Mouse (Mus musculus): ENCODE measurements around the gene Mgat4a. TPM values are rescaled to one million over a fixed set of nuclear protein-coding genes. Genes with fewer than 3 reads are reported as not detected.

Mgat4a gene
- total and polyA plus RNA-seq, 3 experiments, result 22.3 to 23.2 (median 22.9) TPM

GRCm38 (mm10) chr1:37399734-37400133, 141.1 kb downstream of the Mgat4a start:
- peaks cover 4 to 13% of the 10 kb centered on the region in 2 experiments; a peak in 3 of 4 replicates for H3K4me1 ChIP-seq (ENCODE audit: control insufficient read depth in 1 of 2, insufficient read depth in 2 of 2)
- H3K4me3 ChIP-seq (replicated peaks in 1 of 3; ENCODE audit: low read depth in 2 of 3, low read length in 2 of 3, poor library complexity in 1 of 3), result no peak overlapping the region
- in situ Hi-C loops (cut with MboI; ENCODE audit: low pct_ligation_motif_present, low pct_unique_long_range_greater_than_20kb, low sequenced_read_pairs), result loop anchor here (5.0 kb wide), 1 partner anchor 127 kb away; no protein-coding TSS in a partner anchor
- H3K9me3 ChIP-seq (replicated peaks; ENCODE audit: low read length), result no peaks in the 10 kb centered on the region
- no peak overlapping the region for H3K27ac ChIP-seq (ENCODE audit: insufficient read depth, low read depth)
- TF ChIP-seq NELFE (IDR thresholded peaks at IDR 0.05; ENCODE audit: low read depth, low read length) (no peak), ZNF384 (IDR thresholded peaks at IDR 0.05; ENCODE audit: low read depth, low read length) (no peak), SMC3 (IDR thresholded peaks at IDR 0.05; ENCODE audit: low read depth, low read length) (no peak)
- no peaks in the 10 kb centered on the region for H3K27me3 ChIP-seq (replicated peaks)
- H3K36me3 ChIP-seq (replicated peaks in 1 of 2; ENCODE audit: control insufficient read depth in 1 of 2, insufficient read depth in 1 of 2, low read length in 1 of 2), result peaks cover 14 to 63% of the 10 kb centered on the region in 2 experiments
- dilution Hi-C loops (cut with MboI; ENCODE audit: extremely low pct_ligation_motif_present, extremely low pct_unique_long_range_greater_than_20kb, low sequenced_read_pairs), result no loop called here
- no peaks in the 10 kb centered on the region for H3K79me2 ChIP-seq (replicated peaks; ENCODE audit: control insufficient read depth, extremely low read depth, insufficient read depth, poor library complexity, severe bottlenecking)
- no peak for DNase-seq (ENCODE audit: extremely low read depth)
- no peak overlapping the region for H3K9ac ChIP-seq (ENCODE audit: insufficient read depth, low read depth)
- H3K4me2 ChIP-seq (ENCODE audit: insufficient read depth, low read depth, poor library complexity, severe bottlenecking), result no peak overlapping the region

- in situ Hi-C loops (cut with MboI; ENCODE audit: low pct_ligation_motif_present, low pct_unique_long_range_greater_than_20kb, low sequenced_read_pairs) (no loop called here), dilution Hi-C loops (cut with MboI; ENCODE audit: extremely low pct_ligation_motif_present, extremely low pct_unique_long_range_greater_than_20kb, low sequenced_read_pairs) (no loop called here)
- Histone ChIP-seq H3K36me3 (replicated peaks in 1 of 2; ENCODE audit: control insufficient read depth in 1 of 2, insufficient read depth in 1 of 2, low read length in 1 of 2) (peaks cover 14 to 68% of the 10 kb centered on the region in 2 experiments), H3K4me1 (ENCODE audit: control insufficient read depth in 1 of 2, insufficient read depth in 2 of 2) (peaks cover 4 to 13% of the 10 kb centered on the region in 2 experiments; a peak in 3 of 4 replicates), H3K4me3 (replicated peaks in 1 of 3; ENCODE audit: low read depth in 2 of 3, low read length in 2 of 3, poor library complexity in 1 of 3) (no peak overlapping the region), H3K27me3 (replicated peaks) (no peaks in the 10 kb centered on the region), H3K9ac (ENCODE audit: insufficient read depth, low read depth) (no peak overlapping the region), H3K9me3 (replicated peaks; ENCODE audit: low read length) (no peaks in the 10 kb centered on the region), H3K27ac (ENCODE audit: insufficient read depth, low read depth) (no peak overlapping the region), H3K79me2 (replicated peaks; ENCODE audit: control insufficient read depth, extremely low read depth, insufficient read depth, poor library complexity, severe bottlenecking) (no peaks in the 10 kb centered on the region), H3K4me2 (ENCODE audit: insufficient read depth, low read depth, poor library complexity, severe bottlenecking) (no peak overlapping the region)
- TF ChIP-seq GABPA (IDR thresholded peaks at IDR 0.05; ENCODE audit: insufficient replicate concordance, low read depth, low read length), result no peak
- no peak for TF ChIP-seq BHLHE40 (IDR thresholded peaks at IDR 0.05; ENCODE audit: low read depth, low read length)
- TF ChIP-seq NELFE (IDR thresholded peaks at IDR 0.05; ENCODE audit: low read depth, low read length), result no peak
- no peak for TF ChIP-seq MXI1 (IDR thresholded peaks at IDR 0.05; ENCODE audit: low read depth, low read length)
- no peak for TF ChIP-seq IRF4 (IDR thresholded peaks at IDR 0.05; ENCODE audit: low read depth, low read length)
- no peak for TF ChIP-seq HCFC1 (IDR thresholded peaks at IDR 0.05; ENCODE audit: low read depth, low read length)
- TF ChIP-seq RAD21 (IDR thresholded peaks at IDR 0.05; ENCODE audit: low read depth, low read length), result no peak
- no peak for TF ChIP-seq USF2 (conservative IDR thresholded peaks at IDR 0.05; ENCODE audit: low read depth, low read length)
- no peak for TF ChIP-seq SMC3 (IDR thresholded peaks at IDR 0.05; ENCODE audit: low read depth, low read length)
- no peak for TF ChIP-seq MEF2A (IDR thresholded peaks at IDR 0.05; ENCODE audit: borderline replicate concordance, low read depth, low read length)
- TF ChIP-seq ETS1 (conservative IDR thresholded peaks at IDR 0.05; ENCODE audit: low read depth, low read length), result no peak
- TF ChIP-seq ZC3H11A (IDR thresholded peaks at IDR 0.05; ENCODE audit: low read depth, low read length), result no peak
- TF ChIP-seq USF1 (IDR thresholded peaks at IDR 0.05; ENCODE audit: low read depth, low read length), result no peak
- TF ChIP-seq UBTF (IDR thresholded peaks at IDR 0.05; ENCODE audit: low read depth, low read length), result no peak
- no peak for TF ChIP-seq MAZ (IDR thresholded peaks at IDR 0.05; ENCODE audit: low read depth, low read length)
- no peak for TF ChIP-seq POLR2A (IDR thresholded peaks at IDR 0.05; ENCODE audit: low read depth, low read length)
- TF ChIP-seq MAX (IDR thresholded peaks at IDR 0.05; ENCODE audit: low read length), result no peak
- no peak for TF ChIP-seq ZMIZ1 (IDR thresholded peaks at IDR 0.05; ENCODE audit: low read depth, low read length)
- TF ChIP-seq CTCF (conservative IDR thresholded peaks at IDR 0.05 in 1 of 2, IDR thresholded peaks at IDR 0.05 in 1 of 2; ENCODE audit: low read depth in 2 of 2, low read length in 2 of 2), result no peak
- no peak for DNase-seq (ENCODE audit: extremely low read depth)
Observed at GRCm38 (mm10) chr1:37398961-37399360, 141.9 kb downstream of the Mgat4a start.
